Mouse (Mus musculus) embryonic fibroblast, embryonic 13.5 days (primary cell): ENCODE measurements around the gene Gtpbp4.

Experiments
- CTCF ChIP-seq: IDR thresholded peaks from 2 replicates; pipeline ENCODE4 v1.5.1; 2011; ENCODE audit warnings: mild to moderate bottlenecking, control low read depth, low read length, moderate library complexity, borderline replicate concordance; ENCODE audit not compliant: insufficient read depth
- POLR2A ChIP-seq: IDR thresholded peaks from 2 replicates; pipeline ENCODE4 v1.6.1; 2011; ENCODE audit warnings: low read depth, mild to moderate bottlenecking, control low read depth, low read length, moderate library complexity

GRCm38 (mm10) chr13:9044731-9045130 is 48.8 kb upstream of the Gtpbp4 start:
- no peak for TF ChIP-seq CTCF
- TF ChIP-seq POLR2A: no peak
